Mouse (Mus musculus) lung, postnatal 36 days (tissue): ENCODE results near the gene Det1.

Source experiments
- DNase-seq: peaks from one replicate; pipeline ENCODE4 v3.0.0; 2022; ENCODE audit warnings: mixed read lengths

Gene Det1

GRCm38 (mm10) chr7:78846737-78847434 lies at the start of gene Det1:
Gene Det1 (minus strand): TSS chr7:78847263.
- DNase-seq: peak; percentile 95

DNA sequence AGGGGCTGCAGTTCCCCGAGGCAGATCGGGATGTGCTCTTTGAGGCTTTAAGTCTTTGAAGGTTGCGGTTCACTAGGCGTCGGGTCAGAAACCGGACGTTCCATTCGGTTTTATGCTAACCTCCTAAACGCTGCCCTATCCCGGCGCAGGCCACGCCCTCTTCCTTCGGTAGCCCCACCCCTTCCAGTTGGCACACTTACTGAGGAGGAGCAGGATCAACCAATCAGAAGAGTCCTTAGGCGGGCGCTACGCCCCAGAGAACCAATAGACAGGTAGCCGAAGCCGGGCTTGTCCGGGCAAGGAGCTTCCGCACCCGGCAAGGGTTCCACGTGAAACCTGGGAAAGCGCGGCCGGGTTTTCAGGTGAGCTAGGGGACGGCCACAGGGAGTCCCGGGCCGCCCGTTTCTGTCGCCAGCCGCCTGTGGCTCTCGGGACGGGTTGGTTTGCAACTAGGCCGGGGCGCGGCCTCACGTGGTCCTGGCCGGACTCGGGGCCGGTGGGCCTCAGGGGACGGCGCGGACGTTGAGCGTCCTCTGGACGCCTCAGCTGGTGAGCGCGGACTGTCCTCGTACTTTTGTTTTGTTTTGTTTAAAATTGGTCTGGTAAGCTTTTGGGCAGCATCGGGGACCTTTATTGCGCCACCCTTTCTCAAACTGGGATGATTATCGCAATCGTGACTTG lies 48.7 kb upstream of the Det1 start, which contains the start of gene Aen:
TSS of gene Aen (plus strand) at position 202 of the 681 bp plus-strand sequence.
- peak; percentile 100 for DNase-seq

DNA sequence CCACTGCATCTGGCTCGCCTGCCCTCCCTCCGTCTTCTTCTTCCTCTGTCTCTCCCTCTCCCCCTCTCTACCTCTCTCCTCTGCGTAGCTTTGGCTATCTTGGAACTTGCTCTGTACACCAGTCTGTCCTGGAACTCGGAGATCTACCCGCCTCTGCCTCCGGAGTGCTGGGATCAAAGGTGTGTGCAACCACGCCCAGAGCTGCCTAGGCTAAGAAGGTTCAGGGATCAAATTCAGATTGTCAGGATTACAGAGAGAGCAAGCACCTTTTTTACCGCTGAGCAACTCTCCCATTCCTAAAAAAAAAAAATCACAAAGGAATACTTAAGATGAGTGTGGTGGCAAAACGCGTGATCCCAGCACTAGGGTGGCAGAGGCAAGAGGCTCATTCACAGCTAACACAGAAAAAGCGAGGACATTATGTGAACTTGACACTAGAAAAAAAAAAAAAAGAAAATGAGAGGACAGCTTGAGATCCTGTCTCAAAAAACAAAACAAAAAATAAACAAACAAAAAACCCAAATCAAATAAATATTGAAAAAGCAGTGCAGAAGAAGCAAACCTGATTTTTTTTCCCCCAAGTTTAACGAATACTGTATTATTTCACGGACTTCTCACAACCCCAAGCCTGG lies 48.1 kb upstream of the Det1 start:
- no peak for DNase-seq

GRCm38 (mm10) chr7:78893917-78894316 lies 46.9 kb upstream of the Det1 start:
- no peak for DNase-seq

- DNase-seq: peak; percentile 90
Measured at GRCm38 (mm10) chr7:78890641-78891040, 43.6 kb upstream of the Det1 start.

DNA sequence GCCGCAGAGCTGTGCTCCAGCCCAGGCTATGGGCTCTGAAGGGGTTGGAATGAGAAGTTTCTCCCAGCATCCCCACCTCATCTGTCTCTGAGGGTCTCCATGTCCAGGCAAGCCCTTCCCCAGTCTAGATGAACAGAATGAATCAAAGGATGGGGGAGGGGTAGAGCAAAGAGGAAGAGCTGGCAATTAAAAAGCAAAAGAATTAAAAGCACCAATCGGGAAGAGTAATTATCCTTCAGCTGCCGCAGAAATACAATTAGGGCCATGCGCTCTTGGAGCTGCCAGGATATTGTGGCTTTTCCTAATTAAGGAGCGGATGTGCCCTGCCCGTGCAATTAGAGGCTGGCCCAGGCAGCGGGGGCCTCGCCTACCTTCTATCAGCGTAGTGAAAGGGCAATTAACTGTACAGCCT lies 40.4 kb upstream of the Det1 start:
- no peak for DNase-seq

- DNase-seq: no peak
Measured at GRCm38 (mm10) chr7:78886496-78886895, 39.4 kb upstream of the Det1 start.

DNA sequence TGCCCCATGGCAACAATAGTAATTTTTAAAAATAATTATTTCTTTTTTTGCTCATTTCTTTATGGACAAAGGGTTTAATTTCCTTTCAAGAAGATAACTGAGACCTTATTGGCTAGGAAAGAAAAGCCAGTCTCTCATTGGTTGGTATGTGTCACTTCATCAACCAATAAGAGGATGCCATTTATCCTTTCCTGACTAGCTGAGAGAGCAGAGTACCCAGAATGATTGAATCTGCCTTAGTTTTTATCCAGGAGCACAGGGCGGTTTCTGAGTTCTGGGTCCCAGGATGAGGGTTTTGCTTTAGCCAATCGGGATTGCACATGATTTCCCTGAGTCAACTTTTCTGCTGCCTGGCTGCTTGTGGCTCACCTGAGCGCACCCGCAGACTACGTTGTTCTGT lies 38.3 kb upstream of the Det1 start:
- DNase-seq: no peak

GRCm38 (mm10) chr7:78884139-78884538 lies 37.1 kb upstream of the Det1 start:
- DNase-seq: no peak

GRCm38 (mm10) chr7:78883726-78884060 lies 36.6 kb upstream of the Det1 start:
- DNase-seq: no peak

DNA sequence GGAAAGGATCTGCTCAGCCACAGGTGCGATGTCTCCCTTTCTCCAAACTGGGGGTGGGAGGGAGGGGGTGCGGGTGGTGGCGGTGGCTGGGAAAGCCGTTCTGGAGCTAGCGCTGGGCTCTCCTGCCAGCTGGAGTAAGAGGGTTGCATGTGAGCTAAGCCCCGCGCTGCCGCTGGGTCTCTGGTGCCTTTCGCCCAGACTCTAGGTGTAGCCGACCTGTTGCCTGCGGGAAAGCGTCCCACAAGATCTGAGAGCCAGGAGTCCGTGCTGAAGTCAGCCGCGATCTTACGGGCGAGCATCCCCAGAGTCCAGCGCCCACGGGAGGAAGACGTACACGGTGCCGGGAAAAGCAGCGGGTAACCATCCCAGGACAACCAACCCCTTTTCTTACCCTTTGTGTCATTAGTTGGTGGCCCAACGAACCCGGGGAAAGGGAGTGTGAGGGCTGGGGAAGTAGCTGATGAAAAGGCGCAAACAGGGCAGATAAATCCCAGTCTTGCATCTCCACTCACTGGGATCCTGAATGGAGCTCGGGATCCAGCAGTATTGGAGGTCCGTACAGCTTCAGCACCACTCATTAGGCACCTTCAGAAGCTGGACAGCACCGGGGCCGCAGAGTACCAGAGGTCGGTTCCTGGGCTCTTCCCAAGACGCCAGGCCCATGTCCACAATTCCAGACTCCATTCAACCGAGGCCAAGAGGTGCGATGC lies 36.1 kb upstream of the Det1 start:
- no peak for DNase-seq

DNA sequence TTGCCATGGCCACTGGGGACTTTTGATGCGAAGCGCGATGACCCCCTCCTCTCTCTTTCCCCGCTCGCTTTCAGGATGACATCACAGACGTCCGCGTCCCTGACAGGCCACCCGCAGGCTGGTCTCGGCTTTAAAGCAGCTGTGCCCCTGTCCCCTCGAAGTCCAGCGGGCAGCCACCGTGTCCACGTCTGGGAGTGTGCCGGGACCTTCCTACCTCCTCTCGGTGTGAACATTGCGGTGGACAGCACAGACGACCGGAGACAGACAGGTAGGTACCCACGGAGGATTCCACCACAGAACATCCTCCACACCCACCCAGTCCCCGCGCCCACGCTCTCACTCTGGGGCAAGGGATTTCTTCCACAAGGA lies 35.4 kb upstream of the Det1 start:
- DNase-seq: no peak

DNA sequence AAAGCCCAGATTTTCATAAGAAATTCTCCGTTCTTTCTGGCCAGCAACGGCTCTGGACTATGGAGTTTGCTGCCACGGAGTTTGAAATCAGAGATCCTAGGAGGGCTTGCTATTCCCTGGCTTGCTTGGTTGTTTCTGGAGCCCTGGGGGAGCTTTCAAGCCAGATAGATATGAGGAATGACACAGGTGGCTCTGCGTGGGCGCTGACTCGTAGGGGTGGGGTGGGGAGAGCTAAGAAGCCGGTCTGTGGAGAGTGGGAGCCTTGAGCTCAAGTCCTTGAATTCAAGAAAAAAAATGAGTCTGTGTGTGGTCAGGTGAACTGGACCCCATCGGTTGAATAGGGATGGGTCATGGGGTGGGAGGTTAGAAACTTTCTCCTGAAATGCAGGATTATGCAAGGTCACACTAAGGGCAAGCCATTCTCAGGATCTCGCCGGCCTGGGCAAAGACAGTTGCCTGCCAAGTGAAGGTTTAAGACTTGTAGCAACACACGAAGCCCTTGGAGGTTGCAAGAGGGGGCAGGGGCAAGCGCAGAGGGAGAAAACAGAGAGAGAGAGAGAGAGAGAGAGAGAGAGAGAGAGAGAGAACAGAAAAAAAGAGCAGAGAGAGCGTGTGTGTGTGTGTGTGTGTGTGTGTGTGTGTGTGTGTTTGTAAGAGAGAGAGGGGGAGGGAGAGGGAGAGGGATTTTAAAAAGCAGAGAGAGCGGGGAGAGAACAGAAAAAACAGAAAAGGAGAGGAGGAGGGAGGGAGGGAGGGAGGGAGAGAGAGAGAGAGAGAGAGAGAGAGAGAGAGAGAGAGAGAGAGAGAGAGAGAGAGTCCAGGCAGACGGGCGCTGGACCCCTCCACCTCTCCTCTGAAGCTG lies 34.8 kb upstream of the Det1 start:
- no peak for DNase-seq

- DNase-seq: no peak
Measured at GRCm38 (mm10) chr7:78872831-78873230, 25.8 kb upstream of the Det1 start.

DNA sequence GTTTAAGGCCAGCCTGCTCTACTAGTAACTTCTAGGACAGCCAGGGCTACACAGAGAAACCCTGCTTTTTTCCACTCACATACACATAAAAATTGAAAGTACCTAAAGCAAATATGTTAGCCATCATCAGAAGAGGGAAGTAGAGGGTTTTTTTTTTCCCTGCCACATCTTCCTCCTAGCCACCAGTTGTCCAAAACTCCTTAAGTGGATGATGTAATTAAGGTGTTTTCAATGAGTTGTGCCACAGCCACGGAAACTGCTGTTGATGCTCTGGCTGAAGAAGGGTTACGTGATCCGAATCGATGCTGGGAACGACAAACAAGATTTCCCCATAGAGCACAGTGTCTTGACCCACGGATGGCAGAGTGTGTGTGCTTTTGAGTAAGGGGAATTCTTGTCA lies 25.3 kb upstream of the Det1 start:
- DNase-seq: no peak

GRCm38 (mm10) chr7:78868731-78869130 lies 21.7 kb upstream of the Det1 start:
- DNase-seq: no peak

DNA sequence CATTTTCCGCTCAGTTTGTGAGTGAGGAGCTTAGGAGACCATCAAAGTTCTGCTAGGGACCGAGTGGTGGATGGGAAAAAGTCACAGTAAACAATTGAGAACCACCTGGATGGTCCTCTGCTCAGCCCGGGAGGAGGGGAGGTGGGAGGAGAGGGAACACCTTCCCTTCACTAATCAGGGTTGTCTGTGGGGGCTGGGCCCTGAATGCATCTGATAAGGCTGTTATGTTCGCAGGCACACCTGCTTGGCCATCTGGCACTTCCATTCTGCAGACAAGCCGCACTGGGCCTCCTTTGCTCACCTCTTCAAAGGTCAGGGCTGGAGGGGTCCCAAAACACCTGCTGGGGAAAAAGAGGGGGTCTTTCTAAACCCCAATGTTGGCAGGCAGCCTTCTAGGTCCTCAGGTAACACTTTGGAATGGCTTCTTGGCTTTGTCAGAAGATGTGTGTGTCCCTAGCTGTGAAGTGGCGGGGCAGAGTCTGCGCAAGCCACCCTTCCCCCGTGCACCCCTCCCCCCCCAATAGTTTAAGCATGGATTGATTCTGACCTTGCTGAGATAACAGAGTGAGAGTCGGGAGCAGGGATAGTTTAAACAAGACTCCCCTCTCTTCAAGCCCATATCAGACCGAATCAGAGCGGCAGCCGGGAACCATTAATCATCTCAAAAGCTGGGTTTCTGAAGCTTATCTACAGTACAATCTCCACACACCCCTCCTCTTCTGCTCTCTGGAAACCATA lies 18.3 kb upstream of the Det1 start:
- no peak for DNase-seq

DNA sequence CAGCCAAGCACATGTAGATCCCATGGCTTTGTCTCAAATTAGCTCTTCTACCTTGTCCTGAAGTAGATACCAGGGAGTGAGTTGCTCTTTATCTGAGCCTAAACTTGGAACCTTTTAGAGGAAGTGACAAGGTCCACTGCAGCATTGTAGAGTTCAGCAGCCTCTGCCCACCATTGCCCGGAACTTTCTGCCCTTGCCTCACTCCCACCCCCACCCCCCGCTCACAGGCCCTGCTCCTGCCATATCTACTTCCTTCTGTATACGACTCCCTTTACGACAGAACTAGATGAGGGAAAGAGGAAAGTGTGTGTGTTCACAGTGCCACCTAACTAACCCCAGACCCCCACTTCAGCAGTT lies 17.4 kb upstream of the Det1 start:
- DNase-seq: no peak

GRCm38 (mm10) chr7:78863796-78864445 lies 16.9 kb upstream of the Det1 start:
- no peak for DNase-seq

GRCm38 (mm10) chr7:78855044-78855655 lies 8.1 kb upstream of the Det1 start:
- DNase-seq: no peak

- DNase-seq: no peak
Measured at GRCm38 (mm10) chr7:78854051-78854450, 7.0 kb upstream of the Det1 start.
